Mouse (Mus musculus): Measurements from ENCODE around the gene Col27a1. TPM values are rescaled to one million over a fixed set of nuclear protein-coding genes. Genes with fewer than 3 reads are reported as not detected.

The Col27a1 gene
- polyA plus RNA-seq, 1 experiment = 0.13 TPM

DNA sequence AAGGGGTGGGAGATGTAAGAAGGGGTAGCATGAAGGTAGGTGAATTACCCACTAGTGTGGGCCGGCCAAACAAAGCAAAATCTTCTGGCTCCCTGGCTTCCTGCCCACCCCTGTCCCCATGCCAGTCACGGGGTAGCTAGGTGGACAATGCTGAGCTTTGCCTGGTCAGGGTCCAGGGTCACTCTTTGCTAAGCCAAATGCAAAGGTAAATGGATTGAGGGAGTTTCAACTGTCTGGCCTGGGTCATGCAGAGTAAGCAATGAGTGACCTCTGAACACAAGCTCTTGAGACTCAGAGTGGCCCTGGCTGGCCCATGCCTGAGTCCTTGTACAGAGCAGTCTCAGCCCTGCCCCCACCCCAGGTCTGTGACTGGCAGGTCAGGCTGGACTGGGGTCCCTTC, 22.4 kb downstream of the Col27a1 start:
- Histone ChIP-seq H3K36me3 (ENCODE audit: control insufficient read depth, insufficient read depth) (no peaks in the 10 kb centered on the region), H3ac (ENCODE audit: control insufficient read depth, insufficient read length) (no peak overlapping the region), H3K4me2 (ENCODE audit: low read depth) (no peak overlapping the region), H3K27me3 (ENCODE audit: control insufficient read depth, insufficient read depth, insufficient read length) (no peaks in the 10 kb centered on the region), H3K4me3 (no peak overlapping the region), H3K79me2 (ENCODE audit: control insufficient read depth, insufficient read depth) (no peaks in the 10 kb centered on the region)
- TF ChIP-seq USF1 (IDR thresholded peaks at IDR 0.05; ENCODE audit: low read depth) (no peak), CEBPB (IDR thresholded peaks at IDR 0.05; ENCODE audit: insufficient read depth, poor library complexity, severe bottlenecking) (no peak), MAX (IDR thresholded peaks at IDR 0.05; ENCODE audit: low read depth) (no peak), REST (IDR thresholded peaks at IDR 0.05; ENCODE audit: insufficient read depth, insufficient read length) (no peak), POLR2A (IDR thresholded peaks at IDR 0.05; ENCODE audit: insufficient read length, low read depth) (no peak)

DNA sequence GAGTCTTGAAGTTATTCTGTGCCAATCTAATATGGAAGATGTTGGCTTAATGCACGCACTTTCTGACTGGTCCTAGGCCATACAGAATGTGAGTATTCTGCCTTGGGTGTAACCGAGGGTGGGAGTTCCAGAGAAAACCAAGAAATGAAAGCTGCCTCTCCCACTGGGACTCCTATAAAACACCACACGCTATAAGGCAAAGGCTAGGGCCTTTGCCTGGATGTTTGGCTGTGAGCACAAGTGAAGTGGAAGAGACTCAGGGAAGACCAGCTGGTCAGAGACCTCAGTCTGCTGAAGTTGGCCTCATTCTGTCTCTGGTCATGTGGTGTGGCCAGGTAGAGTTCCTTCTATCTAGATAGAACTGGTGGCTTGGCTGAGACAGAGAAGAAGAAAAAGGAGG, 23.4 kb downstream of the Col27a1 start:
- no peaks in the 10 kb centered on the region for H3K36me3 ChIP-seq (ENCODE audit: control insufficient read depth, insufficient read depth)

DNA sequence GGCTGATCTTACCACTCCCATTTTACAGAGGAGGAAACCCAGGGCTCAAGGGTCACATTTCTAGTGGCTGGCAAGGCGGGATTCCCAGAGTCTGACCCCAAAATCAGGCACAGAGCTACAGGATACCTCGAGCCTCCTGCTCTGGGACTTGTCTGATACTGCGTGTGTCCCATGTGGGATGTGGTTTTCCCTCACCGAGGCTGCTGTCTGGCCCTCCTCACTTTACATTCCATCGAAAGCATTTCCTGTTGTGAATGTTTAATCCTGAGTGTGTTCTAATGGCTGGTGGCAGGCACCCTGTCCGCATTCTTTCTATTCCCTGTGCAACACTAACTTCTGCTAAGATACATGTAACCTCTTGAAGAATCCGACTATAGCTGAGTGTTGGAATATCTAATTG, 24.3 kb downstream of the Col27a1 start:
- no peaks in the 10 kb centered on the region for H3K36me3 ChIP-seq (ENCODE audit: control insufficient read depth, insufficient read depth)
- H3K79me2 ChIP-seq (ENCODE audit: control insufficient read depth, insufficient read depth) = no peaks in the 10 kb centered on the region
- no peak overlapping the region for H3K4me3 ChIP-seq
- TF ChIP-seq TCF3 (IDR thresholded peaks at IDR 0.05; ENCODE audit: insufficient read length, low read depth) (no peak), CEBPB (IDR thresholded peaks at IDR 0.05; ENCODE audit: insufficient read depth, poor library complexity, severe bottlenecking) (no peak), E2F4 (IDR thresholded peaks at IDR 0.05; ENCODE audit: insufficient read depth) (no peak), SRF (IDR thresholded peaks at IDR 0.05; ENCODE audit: control insufficient read depth, insufficient read length, low read depth) (no peak), USF1 (IDR thresholded peaks at IDR 0.05; ENCODE audit: low read depth) (no peak), TCF12 (IDR thresholded peaks at IDR 0.05; ENCODE audit: insufficient read depth, poor library complexity, severe bottlenecking) (no peak), POLR2A (IDR thresholded peaks at IDR 0.05; ENCODE audit: insufficient read length, low read depth) (no peak), MYOD1 (IDR thresholded peaks at IDR 0.05; ENCODE audit: control insufficient read depth in 1 of 3, insufficient read length in 2 of 3, low read depth in 2 of 3) (no peak), MAX (IDR thresholded peaks at IDR 0.05; ENCODE audit: low read depth) (no peak), POLR2AphosphoS2 (IDR thresholded peaks at IDR 0.05; ENCODE audit: insufficient read length, low read depth) (no peak), REST (IDR thresholded peaks at IDR 0.05; ENCODE audit: insufficient read depth, insufficient read length) (no peak), MYOG (IDR thresholded peaks at IDR 0.05; ENCODE audit: control insufficient read depth in 1 of 3, insufficient read depth in 1 of 3, insufficient read length in 2 of 3, low read depth in 2 of 3) (no peak)
- no peak overlapping the region for H3ac ChIP-seq (ENCODE audit: control insufficient read depth, insufficient read length)
- H3K4me2 ChIP-seq (ENCODE audit: low read depth) = no peak overlapping the region
- peaks cover 4% of the 10 kb centered on the region for H3K27me3 ChIP-seq (ENCODE audit: control insufficient read depth, insufficient read depth, insufficient read length)

More for the DNA sequence above, 23.4 kb downstream of the Col27a1 start:
- Histone ChIP-seq H3K4me2 (ENCODE audit: low read depth) (no peak overlapping the region), H3ac (ENCODE audit: control insufficient read depth, insufficient read length) (no peak overlapping the region), H3K4me3 (no peak overlapping the region), H3K79me2 (ENCODE audit: control insufficient read depth, insufficient read depth) (no peaks in the 10 kb centered on the region), H3K27me3 (ENCODE audit: control insufficient read depth, insufficient read depth, insufficient read length) (no peaks in the 10 kb centered on the region)
- TF ChIP-seq POLR2AphosphoS2 (IDR thresholded peaks at IDR 0.05; ENCODE audit: insufficient read length, low read depth) (no peak), MYOG (IDR thresholded peaks at IDR 0.05; ENCODE audit: control insufficient read depth in 1 of 3, insufficient read depth in 1 of 3, insufficient read length in 2 of 3, low read depth in 2 of 3) (no peak), TCF12 (IDR thresholded peaks at IDR 0.05; ENCODE audit: insufficient read depth, poor library complexity, severe bottlenecking) (no peak), REST (IDR thresholded peaks at IDR 0.05; ENCODE audit: insufficient read depth, insufficient read length) (no peak), CEBPB (IDR thresholded peaks at IDR 0.05; ENCODE audit: insufficient read depth, poor library complexity, severe bottlenecking) (no peak), SRF (IDR thresholded peaks at IDR 0.05; ENCODE audit: control insufficient read depth, insufficient read length, low read depth) (no peak), POLR2A (IDR thresholded peaks at IDR 0.05; ENCODE audit: insufficient read length, low read depth) (no peak), MYOD1 (IDR thresholded peaks at IDR 0.05; ENCODE audit: control insufficient read depth in 1 of 3, insufficient read length in 2 of 3, low read depth in 2 of 3) (no peak), TCF3 (IDR thresholded peaks at IDR 0.05; ENCODE audit: insufficient read length, low read depth) (no peak), MAX (IDR thresholded peaks at IDR 0.05; ENCODE audit: low read depth) (no peak), USF1 (IDR thresholded peaks at IDR 0.05; ENCODE audit: low read depth) (no peak), E2F4 (IDR thresholded peaks at IDR 0.05; ENCODE audit: insufficient read depth) (no peak)

DNA sequence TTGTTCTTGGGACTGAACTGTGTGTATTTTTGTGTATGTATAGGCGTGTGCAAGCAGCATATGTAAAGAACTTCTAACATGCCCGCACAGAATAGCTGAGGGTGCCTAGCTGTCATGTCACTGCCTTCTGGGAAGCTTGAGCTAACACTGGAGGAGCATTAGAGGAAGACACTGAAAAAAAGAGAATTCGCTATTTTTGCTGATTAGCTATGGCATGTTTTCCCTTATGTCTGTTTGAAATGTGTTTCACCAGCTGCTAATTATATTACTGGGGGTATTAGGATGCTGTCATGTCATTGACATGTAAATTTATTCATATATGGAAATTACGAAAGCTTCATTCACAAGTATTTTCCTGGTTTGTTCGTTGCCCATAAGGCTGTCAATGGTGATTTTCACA, 24.9 kb downstream of the Col27a1 start:
- H3ac ChIP-seq (ENCODE audit: control insufficient read depth, insufficient read length) = no peak overlapping the region
- no peaks in the 10 kb centered on the region for H3K79me2 ChIP-seq (ENCODE audit: control insufficient read depth, insufficient read depth)
- H3K4me3 ChIP-seq = no peak overlapping the region
- no peaks in the 10 kb centered on the region for H3K36me3 ChIP-seq (ENCODE audit: control insufficient read depth, insufficient read depth)
- TF ChIP-seq MAX (IDR thresholded peaks at IDR 0.05; ENCODE audit: low read depth) (no peak), SRF (IDR thresholded peaks at IDR 0.05; ENCODE audit: control insufficient read depth, insufficient read length, low read depth) (no peak), TCF12 (IDR thresholded peaks at IDR 0.05; ENCODE audit: insufficient read depth, poor library complexity, severe bottlenecking) (no peak), POLR2AphosphoS2 (IDR thresholded peaks at IDR 0.05; ENCODE audit: insufficient read length, low read depth) (no peak), USF1 (IDR thresholded peaks at IDR 0.05; ENCODE audit: low read depth) (no peak), MYOD1 (IDR thresholded peaks at IDR 0.05; ENCODE audit: control insufficient read depth in 1 of 3, insufficient read length in 2 of 3, low read depth in 2 of 3) (no peak), MYOG (IDR thresholded peaks at IDR 0.05; ENCODE audit: control insufficient read depth in 1 of 3, insufficient read depth in 1 of 3, insufficient read length in 2 of 3, low read depth in 2 of 3) (no peak), TCF3 (IDR thresholded peaks at IDR 0.05; ENCODE audit: insufficient read length, low read depth) (no peak), REST (IDR thresholded peaks at IDR 0.05; ENCODE audit: insufficient read depth, insufficient read length) (no peak), CEBPB (IDR thresholded peaks at IDR 0.05; ENCODE audit: insufficient read depth, poor library complexity, severe bottlenecking) (no peak), POLR2A (IDR thresholded peaks at IDR 0.05; ENCODE audit: insufficient read length, low read depth) (no peak), E2F4 (IDR thresholded peaks at IDR 0.05; ENCODE audit: insufficient read depth) (no peak)
- H3K27me3 ChIP-seq (ENCODE audit: control insufficient read depth, insufficient read depth, insufficient read length) = peaks cover 8% of the 10 kb centered on the region
- no peak overlapping the region for H3K4me2 ChIP-seq (ENCODE audit: low read depth)

DNA sequence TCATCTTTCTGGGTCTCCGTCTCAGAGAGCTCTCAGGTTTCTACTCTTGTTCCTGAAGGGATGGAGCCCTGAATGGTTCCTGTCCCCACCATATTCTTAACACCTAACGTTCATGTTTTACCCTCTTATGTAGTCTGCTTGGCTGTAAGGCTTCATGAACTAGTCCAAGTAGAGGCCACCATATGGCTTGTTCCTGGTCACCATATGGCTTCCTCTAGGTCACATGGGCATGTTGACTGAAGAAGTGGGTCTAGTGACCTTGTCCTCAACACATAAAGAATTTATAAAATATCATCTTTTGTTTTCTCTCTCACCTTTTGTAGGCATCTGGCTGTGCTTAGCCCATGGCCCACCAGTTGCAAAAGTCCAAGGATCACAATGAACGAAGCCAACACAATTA, 27.2 kb downstream of the Col27a1 start:
- H3ac ChIP-seq (ENCODE audit: control insufficient read depth, insufficient read length) = no peak overlapping the region
- H3K27me3 ChIP-seq (ENCODE audit: control insufficient read depth, insufficient read depth, insufficient read length) = peaks cover 8% of the 10 kb centered on the region
- no peak overlapping the region for H3K4me2 ChIP-seq (ENCODE audit: low read depth)
- no peak overlapping the region for H3K4me3 ChIP-seq
- TF ChIP-seq SRF (IDR thresholded peaks at IDR 0.05; ENCODE audit: control insufficient read depth, insufficient read length, low read depth) = no peak
- no peak for TF ChIP-seq E2F4 (IDR thresholded peaks at IDR 0.05; ENCODE audit: insufficient read depth)
- no peak for TF ChIP-seq MYOD1 (IDR thresholded peaks at IDR 0.05; ENCODE audit: control insufficient read depth in 1 of 3, insufficient read length in 2 of 3, low read depth in 2 of 3)
- no peak for TF ChIP-seq MAX (IDR thresholded peaks at IDR 0.05; ENCODE audit: low read depth)
- TF ChIP-seq POLR2AphosphoS2 (IDR thresholded peaks at IDR 0.05; ENCODE audit: insufficient read length, low read depth) = no peak
- TF ChIP-seq CEBPB (IDR thresholded peaks at IDR 0.05; ENCODE audit: insufficient read depth, poor library complexity, severe bottlenecking) = no peak
- no peak for TF ChIP-seq POLR2A (IDR thresholded peaks at IDR 0.05; ENCODE audit: insufficient read length, low read depth)
- TF ChIP-seq MYOG (IDR thresholded peaks at IDR 0.05; ENCODE audit: control insufficient read depth in 1 of 3, insufficient read depth in 1 of 3, insufficient read length in 2 of 3, low read depth in 2 of 3) = no peak
- TF ChIP-seq TCF3 (IDR thresholded peaks at IDR 0.05; ENCODE audit: insufficient read length, low read depth) = no peak
- no peak for TF ChIP-seq USF1 (IDR thresholded peaks at IDR 0.05; ENCODE audit: low read depth)
- no peak for TF ChIP-seq REST (IDR thresholded peaks at IDR 0.05; ENCODE audit: insufficient read depth, insufficient read length)
- no peaks in the 10 kb centered on the region for H3K79me2 ChIP-seq (ENCODE audit: control insufficient read depth, insufficient read depth)
- no peaks in the 10 kb centered on the region for H3K36me3 ChIP-seq (ENCODE audit: control insufficient read depth, insufficient read depth)
